Mouse (Mus musculus) ovary, postnatal 14 days (tissue): ENCODE results near the gene Olfr624.
"Not testable (repeated sequence)": the region's sequence is repeated elsewhere in the genome, so short reads cannot be mapped to it uniquely, and the experiment has no call there.

ENCODE experiments used
- DNase-seq: peaks from one replicate; pipeline ENCODE4 v3.0.0; 2022; ENCODE audit warnings: low spot score

Olfr624 gene

GRCm38 (mm10) chr7:103671091-103671490, at the start of gene Olfr624:
Gene Olfr624, minus strand, starts transcription at chr7:103671191.
- no peak for DNase-seq

DNA sequence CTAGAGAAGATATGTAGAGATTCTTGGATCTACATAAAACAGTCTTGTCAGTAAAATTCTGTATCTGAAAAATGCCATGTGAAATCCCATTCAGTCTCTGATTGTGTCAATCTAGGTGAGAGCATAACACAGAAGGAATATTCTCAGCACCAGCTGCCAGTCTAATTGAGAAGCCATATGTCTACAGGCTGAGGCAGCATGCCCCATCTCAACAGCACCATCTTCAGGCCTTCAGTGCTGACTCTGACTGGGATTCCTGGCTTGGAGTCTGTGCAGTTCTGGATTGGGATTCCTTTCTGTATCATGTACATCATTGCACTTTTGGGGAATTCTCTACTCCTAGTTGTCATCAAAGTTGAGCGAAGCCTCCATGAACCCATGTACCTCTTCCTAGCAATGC, 45.4 kb upstream of the Olfr624 start:
- DNase-seq, result not testable (repeated sequence)

DNA sequence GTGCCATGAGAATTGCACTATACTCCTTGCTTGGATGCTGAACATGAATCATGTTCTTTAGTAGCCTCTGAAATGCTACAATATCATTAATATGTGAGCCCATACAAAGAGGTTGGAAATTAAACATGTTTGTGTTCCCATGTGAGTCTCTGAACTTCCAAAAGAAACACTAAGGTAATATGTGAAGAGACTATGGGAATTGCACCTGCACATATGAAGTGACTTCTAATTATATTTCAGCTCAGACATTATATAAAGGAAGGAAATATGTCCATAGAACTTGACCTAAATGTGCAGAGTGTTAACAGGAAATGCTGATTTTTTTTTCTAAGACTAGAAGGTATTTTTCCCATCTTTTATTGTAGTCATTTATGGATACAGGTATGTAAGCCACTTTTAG, 43.4 kb upstream of the Olfr624 start, which contains the start of gene Olfr243:
TSS of gene Olfr243 (plus strand) at position 301 of the 400 bp plus-strand sequence.
- no peak for DNase-seq

- no peak for DNase-seq
Observed at GRCm38 (mm10) chr7:103712024-103712423, 41.0 kb upstream of the Olfr624 start.

DNA sequence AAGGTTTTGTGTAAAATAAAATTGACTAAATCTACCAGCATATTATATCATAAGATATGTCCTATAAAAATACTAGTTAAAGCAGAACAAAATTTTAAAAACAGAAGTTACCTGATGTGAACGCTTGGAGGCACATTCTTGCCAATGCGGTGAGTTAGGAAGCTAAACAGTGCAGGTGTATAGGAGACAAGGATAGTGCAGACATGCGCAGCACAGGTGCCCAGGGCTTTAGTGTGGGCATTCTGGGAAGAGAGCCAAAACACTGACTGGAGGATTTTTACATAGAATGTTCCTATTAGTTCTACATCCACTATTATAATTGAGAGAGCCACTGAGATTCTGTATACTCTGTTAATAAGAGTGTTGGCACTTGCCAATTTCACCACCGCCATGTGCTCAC, 28.5 kb upstream of the Olfr624 start:
- DNase-seq, result no peak

DNA sequence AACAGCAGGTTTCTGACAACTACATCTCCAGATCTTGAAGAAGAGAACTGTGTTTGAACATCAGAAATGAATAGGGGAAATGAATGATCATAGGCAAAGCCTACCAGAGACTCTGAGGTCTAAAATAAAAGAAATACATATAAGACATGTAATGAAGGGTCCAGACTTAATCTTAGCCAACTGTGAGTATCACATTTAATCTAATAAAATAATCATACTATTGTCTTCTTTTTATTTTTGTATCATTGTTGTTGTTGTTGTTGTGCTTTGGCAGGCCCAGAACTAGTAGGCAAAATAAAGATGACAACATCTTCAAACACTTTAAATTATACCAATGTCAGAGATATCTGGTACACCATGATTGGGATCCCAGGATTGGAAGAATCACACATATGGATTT, 11.4 kb upstream of the Olfr624 start, which contains the start of gene Olfr625-ps1:
TSS of gene Olfr625-ps1 (plus strand) at position 301 of the 400 bp plus-strand sequence.
- DNase-seq, result no peak

- DNase-seq, result no peak
Observed at GRCm38 (mm10) chr7:103663598-103663997, 7.4 kb downstream of the Olfr624 start, which contains the start of gene Olfr623. Gene Olfr623, minus strand, starts transcription at chr7:103663698.

GRCm38 (mm10) chr7:103644070-103644469, 26.9 kb downstream of the Olfr624 start:
- no peak for DNase-seq

DNA sequence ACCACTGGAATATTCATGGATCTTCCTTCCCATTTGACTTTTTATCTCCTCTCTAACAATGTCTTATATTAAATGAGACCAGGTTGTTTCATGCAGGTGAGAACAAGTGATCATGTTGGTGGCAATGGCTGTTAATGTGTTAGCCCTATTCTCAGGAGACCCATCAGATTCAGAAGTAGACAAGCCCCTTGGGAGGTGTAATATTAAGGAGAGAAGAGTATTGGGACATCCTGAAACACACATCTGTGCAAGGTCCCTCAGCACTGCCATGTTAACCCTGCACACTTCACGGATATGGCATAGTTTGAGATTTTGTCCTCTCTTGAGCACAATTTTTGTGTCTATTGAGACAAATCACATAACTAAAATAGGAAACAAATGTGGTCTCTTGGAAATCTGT, 28.4 kb downstream of the Olfr624 start, which contains the start of gene Olfr622:
TSS of gene Olfr622 (minus strand) at position 101 of the 400 bp plus-strand sequence.
- DNase-seq, result no peak

DNA sequence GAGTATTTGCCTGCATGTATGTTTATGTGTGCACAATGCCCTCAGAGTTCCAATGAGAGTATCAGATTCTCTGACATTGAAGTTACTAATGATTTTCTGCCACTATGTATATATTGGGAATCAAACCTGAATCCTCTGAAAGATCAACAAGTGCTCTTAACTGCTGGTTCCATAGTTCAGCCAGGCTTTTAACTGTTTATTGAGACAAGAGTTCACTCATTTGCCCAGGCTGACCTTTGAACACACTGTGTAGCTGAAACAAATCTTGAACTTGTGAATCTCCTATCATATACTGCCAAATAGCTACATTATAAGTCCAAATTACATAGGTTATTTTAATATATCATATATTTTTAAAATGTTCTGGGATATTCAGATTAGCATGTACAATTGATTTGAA, 34.2 kb downstream of the Olfr624 start:
- DNase-seq, result no peak
